Mouse (Mus musculus) neutrophil, adult 5-6 weeks (primary cell): ENCODE data around the gene Lrrc25. TPM values are rescaled to one million over a fixed set of nuclear protein-coding genes. Genes with fewer than 3 reads are reported as not detected.
"Not testable (repeated sequence)": the region's sequence is repeated elsewhere in the genome, so short reads cannot be mapped to it uniquely, and the experiment has no call there.

ENCODE experiments used
- ATAC-seq: fragments of 151-379, 151-347 bp; 2 replicates; pipeline ENCODE4 v1.8.0; 2017; ENCODE audit warnings: mild to moderate bottlenecking, moderate TSS enrichment; ENCODE audit not compliant: insufficient number of reproducible peaks, poor library complexity, low FRiP score, severe bottlenecking; ENCODE audit errors: extremely low read depth
- total RNA-seq: library from RNA; stranded (forward); fragments of 200-1000 nt; gene quantifications from 2 replicates; pipeline ENCODE4 v1.2.3, GENCODE M21; 2017

Gene Lrrc25
- 54.1 and 63.7 TPM in 2 replicates for total RNA-seq

DNA sequence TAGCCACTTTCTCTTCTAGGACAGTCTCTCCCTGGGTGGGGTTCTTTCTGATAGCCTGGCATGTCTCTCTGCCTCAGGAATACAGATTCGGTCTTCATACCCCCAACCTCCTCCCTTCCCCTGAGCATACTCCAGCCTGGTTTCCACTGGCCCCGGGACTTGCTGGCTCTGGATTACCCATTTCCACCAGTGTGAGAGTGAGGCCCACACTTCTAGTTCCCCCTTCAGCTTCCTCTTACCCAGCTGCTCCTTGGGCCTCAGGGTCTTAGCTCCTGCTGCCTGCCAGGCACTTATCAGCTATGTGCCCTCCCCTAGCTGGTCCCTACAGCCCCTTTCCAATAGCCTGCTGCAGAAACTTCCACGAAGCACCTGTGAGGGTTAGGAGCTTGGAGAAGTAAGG, at the start of gene Lrrc25:
Gene Lrrc25, plus strand, starts transcription at position 262 of the 400 bp plus-strand sequence.
- ATAC-seq, result no peak

DNA sequence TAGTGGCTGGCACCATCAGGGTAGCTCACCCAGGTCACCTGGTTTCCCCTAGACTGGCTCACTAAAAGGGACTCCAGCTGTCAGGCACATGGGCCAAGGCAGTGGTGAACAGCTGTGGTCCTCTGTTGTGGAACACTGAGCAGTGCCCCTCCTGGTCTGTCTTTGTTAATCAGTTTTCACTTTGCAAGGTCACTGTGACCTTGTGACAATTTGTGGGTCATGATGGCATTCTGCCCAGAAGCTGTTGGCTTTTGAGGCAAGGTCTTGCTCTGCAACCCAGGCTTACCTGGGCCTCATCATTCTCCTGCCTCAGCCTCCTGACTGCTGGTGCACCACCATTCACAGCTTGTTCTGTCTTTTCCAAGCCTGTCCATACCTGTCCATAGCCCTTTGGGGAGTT, 45.6 kb upstream of the Lrrc25 start:
- no peak for ATAC-seq

DNA sequence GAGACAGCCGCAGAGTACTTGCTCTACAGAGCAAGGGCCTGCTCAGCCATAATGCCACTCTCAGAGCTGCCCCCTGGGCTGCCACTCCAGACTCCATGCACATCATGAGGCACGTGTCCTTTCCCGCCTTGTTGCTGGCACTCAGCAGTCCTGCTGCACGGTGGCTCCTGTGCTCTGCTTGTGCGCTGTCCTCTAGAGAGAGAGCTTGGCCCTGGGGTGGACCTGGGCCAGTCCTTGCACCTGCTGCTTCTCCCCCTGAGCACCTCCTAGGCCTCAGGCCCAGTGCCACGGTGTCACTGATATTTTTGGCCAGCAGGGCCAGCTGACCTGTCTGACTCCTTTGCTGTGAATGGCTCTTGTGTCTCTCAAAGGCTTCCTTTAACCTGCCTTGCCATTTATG, 45.0 kb upstream of the Lrrc25 start:
- ATAC-seq, result no peak

DNA sequence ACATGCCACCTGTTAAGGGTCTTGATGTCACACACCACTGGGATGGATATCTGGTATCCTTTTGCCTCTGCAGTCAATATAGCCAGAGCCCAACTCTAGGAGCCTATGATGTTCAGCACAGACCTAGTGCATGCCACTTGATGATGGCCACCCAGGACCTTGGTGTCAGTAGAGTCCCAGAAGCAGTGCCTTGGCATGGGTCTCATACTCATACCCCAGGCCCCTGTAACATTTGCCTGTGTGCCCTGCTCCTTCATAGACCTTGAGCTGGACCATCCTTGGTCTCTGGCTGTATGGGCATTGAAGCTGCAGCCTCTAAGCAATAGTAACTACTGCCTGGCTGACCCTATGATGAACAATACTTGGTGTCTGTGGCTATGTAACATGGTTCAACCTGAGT, 41.7 kb upstream of the Lrrc25 start:
- ATAC-seq, result no peak

DNA sequence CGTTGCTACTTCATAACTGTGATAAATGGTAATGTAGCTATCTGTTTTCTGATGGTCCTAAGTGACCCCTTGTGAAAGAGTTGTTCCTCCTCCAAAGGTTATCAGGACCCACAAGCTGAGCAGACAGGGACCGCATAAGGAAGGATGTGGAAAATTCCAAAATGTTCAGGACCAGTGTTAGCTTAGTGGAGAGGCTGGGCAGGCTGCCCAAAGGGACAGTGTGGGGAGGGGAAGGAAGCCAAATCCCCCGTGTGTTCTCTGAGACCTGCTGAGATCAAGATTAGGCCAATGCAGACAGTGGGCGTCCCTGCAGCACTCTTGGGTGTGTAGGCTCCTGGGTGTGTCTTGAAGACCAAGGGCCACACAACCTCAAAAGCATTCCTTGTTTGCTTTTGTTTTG, 41.0 kb upstream of the Lrrc25 start:
- no peak for ATAC-seq

DNA sequence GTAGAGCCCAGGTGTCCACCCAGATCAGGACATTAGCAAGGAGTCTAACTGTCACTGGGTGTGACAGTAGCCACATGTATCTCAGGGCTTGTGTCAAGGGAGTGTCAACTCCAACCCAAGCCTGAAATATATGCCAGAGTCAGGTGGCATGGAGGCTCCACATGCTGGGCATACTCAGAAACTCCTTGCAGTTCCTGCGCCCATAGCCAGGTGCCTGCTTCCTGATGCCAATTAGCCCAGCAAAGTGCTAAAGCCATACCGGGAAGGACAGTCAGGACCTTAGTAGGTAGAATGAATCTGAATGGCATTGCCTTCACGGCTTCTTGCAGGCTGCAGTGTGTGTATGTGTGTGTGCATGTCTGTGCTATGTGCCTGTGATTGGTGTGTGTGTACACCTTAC, 38.7 kb upstream of the Lrrc25 start:
- no peak for ATAC-seq

DNA sequence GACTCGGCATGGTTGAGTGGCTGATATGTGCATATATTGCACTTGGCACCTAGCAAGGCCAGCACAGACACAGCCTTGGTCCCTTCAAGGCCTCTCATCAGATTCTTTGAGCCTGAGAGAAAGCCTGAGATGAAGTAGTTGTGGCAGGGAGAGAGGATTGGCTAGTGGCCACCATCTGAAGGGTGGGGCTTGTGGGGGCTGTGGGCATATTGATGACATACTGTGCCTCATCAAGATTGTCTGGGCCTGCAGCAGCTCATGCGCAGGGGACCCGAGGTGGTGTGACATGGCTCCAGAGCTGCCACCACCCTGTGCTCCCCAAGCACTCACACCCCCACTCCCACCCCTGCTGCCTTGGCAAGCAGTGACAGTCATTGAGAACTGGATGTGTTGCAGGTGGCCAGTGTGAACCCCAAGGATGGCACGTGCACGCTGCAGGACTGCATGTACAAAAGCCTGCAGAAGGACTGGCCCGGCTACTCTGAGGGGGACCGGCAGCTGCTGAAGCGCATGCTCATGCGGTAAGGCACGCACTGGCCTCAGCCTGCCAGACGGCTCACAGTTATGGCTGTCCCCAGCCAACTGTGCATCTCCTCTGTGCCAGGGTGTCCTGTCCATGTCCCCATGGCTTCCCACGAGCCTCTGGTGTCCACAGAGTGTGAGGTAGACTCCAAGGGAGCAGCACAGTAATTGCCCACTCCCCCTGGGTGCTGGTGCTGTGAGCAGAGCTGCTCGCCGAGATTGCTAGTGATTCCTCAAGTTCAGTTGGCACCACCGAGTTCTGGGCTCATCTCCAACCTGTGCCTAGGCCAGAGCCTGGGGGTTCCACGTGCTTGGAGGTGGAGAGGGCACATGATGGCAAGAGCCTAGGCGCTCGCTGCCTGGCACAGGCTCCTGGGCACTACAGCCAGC, 32.2 kb upstream of the Lrrc25 start:
- ATAC-seq, result no peak

DNA sequence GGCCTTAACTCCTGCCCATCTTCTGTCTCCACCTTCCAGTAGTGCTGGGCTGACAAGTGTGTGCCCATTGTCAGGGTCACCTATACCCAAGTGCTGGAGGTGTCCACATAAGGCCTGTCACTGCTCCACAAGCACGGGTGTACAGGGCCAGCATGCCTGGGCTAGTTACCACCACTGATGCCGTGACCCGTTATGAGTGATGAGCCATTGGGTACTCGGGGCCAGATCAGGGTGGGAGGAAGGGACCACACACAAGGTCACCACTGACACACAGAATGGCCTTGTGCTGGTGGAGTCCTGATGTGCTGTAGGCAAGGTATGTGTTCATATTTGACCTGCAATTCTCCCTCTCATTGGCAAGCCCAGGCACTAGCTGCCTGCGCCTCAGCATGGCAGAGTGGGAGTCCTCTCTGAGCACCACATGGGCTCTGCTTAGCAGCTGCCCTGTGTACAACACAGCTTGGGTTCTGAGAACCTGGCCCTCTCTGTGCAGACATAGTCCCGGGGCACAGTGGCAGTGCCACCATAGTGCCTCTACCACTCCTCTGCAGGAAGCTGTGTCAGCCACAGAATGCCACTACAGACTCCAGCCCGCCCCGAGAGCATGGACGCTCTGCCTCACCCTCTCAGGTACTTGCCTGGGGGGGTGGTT, 31.2 kb upstream of the Lrrc25 start:
- ATAC-seq, result no peak

DNA sequence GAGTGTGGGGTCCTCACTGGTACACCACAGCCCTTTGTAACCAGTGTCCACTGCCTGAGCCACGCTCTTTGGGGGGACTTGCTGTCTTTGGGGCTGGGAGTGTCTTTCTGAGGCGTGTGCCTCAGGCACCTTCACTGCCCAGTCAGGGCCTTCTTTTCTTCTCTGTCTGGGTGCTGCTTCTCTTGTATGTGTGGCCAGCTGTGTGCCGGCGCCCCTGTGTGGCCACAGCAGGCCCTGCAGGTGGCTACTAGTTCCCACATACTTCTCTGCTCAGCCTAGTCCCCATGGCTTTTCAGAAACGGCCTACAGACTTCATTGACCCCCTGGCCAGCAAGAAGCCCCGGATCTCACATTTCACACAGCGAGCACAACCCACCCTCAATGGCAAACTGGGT, 30.7 kb upstream of the Lrrc25 start:
- peak; percentile 73 for ATAC-seq

DNA sequence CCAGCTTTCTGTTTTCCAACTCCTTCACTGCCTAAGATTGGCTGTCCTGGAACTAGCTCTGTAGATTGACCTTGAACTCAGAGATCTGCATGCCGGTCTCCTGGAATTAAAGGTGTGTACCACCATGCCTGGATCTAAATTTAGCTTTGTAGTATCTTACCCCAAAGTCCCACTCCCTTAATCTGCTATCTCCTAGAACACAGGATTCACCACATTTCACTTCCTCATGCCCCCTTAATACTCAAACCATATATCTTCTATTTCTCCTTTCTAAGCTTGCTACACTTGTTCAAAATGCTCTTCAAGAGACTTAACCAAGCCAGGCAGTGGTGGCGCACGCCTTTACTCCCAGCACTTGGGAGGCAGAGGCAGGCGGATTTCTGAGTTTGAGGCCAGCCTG, 28.0 kb upstream of the Lrrc25 start:
- ATAC-seq, result not testable (repeated sequence)

DNA sequence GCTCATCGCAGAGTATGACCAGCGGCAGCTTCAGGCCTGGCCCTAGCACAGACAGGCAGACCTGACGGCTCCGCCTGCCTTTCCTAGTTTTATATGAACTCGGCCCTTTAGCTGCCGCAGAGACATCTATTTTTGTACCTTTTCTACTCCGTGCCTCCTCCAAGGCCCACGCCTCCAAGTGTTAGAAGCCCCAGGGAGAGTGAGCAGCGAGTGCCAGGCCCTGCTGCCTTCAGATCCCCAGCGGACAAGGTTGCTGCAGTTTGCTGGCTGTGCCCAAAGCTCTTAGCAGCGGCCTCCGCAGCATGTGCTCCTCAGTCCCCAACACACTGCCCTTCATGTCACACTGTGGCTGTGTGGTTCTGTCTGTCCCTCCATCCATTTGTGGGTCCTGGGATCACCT, 24.4 kb upstream of the Lrrc25 start:
- ATAC-seq, result no peak

DNA sequence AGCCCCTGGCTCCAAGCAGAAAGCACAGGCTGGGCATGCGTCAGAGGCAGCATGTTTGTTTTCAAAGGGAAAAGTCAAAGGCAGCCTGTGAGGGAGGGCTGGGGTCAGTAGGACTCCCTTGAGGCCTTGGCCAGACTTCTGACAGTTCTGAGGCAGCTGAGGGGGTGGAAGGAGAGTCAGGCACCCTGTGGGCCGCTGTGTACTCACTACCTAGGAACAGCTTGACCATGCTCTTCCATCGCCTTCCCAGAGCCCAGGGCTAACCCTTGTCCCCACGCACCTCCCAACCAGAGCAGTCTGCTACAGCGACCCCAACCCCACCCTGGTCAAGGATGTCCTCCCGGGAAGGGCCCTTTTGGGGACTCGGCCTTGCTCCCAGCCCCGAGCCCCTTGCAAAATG, 22.8 kb upstream of the Lrrc25 start:
- ATAC-seq, result no peak

DNA sequence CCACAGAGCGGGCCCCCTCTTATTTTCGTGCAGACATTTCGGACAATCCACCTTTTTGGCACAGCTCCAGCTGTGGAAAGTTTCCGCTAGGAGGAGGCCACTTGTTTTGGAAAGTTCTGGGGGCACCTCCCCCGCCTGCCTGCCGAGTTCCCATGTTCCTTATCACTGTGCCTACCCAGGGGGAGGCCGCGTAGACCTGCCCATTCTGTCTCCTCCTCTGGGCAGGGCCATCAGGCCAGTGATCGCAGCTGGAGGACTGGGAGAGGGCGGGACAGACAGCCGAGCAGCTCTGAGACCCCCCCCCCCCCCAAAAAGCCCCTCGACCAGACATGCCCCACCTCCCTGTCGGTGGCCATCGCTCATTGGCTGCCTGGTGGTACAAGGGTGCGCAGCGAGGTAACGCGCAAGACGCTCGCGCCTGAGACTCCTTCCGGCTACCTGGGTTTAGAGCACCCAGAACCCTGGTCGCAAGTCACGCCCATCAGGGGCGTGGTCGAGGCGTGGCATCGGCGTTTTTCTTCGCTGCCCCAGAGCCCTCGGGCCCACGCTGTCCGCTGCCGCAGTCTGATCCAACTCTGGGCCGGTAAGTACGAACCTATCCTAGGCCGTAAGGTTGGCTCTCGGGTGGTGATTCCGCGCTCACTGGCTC, 21.9 kb upstream of the Lrrc25 start, which contains the start of gene Isyna1:
Gene Isyna1, plus strand, starts transcription at position 413 of the 649 bp plus-strand sequence.
- ATAC-seq, result peak; percentile 84

DNA sequence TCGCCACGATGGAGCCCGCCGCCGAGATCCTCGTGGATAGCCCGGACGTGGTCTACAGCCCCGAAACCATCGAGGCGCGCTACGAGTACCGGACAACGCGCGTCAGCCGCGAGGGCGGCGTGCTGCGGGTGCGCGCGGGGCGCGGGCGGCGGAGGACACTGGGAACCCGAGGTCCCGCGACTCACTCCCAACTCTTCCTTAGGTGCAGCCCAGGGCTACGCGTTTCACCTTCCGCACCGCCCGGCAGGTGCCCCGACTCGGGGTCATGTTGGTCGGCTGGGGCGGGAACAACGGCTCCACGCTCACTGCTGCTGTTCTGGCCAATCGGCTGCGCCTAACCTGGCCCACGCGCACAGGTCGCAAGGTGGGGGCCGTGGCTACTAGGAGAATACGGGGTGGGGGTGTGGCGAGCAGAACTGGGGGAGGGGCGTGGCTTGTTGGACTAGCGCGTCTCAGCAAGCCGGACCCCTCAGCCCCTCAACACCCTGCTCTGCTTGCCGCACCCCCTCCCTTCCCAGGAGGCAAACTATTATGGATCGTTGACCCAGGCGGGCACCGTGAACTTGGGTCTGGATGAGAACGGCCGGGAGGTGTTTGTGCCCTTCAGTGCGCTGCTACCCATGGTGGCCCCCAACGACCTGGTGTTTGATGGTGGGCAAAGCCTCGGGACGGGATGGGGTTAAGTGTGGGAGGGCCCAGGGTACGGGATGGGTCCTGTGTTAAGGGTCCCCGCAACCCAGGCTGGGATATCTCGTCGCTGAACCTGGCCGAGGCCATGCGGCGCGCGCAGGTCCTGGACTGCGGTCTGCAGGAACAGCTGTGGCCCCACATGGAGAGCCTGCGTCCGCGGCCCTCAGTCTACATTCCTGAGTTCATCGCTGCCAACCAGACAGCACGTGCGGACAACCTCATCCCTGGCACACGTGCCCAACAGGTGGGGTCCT, 21.1 kb upstream of the Lrrc25 start:
- ATAC-seq, result peak; percentile 17; the same call in 1 of the 2 replicates

DNA sequence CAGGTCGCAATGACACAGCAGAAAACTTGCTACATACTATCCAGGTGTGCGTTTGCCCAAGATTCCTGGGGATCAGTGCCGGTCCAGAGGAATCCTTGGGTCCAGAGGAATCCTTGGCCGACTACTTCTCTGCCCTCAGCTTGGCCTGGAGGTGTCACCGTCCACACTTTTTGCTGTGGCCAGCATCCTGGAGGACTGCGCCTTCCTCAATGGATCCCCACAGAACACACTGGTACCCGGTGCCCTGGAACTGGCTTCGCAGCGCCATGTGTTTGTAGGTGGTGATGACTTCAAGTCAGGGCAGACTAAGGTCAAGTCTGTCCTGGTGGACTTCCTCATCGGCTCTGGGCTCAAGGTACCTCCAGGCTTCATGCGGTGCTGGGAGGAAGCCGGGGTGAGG, 20.1 kb upstream of the Lrrc25 start:
- ATAC-seq, result no peak

DNA sequence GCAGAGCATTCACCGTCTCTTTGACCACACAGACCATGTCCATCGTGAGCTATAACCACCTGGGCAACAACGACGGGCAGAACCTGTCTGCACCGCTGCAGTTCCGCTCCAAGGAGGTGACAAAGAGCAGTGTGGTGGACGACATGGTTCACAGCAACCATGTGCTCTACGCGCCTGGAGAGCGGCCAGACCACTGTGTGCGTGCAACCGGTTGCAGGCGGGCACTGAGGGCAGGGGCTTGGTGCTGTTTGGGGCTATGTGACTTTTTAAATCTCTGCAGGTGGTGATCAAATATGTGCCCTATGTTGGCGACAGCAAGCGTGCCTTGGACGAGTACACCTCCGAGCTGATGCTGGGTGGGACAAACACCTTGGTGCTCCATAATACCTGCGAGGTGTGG, 19.7 kb upstream of the Lrrc25 start:
- ATAC-seq, result no peak

DNA sequence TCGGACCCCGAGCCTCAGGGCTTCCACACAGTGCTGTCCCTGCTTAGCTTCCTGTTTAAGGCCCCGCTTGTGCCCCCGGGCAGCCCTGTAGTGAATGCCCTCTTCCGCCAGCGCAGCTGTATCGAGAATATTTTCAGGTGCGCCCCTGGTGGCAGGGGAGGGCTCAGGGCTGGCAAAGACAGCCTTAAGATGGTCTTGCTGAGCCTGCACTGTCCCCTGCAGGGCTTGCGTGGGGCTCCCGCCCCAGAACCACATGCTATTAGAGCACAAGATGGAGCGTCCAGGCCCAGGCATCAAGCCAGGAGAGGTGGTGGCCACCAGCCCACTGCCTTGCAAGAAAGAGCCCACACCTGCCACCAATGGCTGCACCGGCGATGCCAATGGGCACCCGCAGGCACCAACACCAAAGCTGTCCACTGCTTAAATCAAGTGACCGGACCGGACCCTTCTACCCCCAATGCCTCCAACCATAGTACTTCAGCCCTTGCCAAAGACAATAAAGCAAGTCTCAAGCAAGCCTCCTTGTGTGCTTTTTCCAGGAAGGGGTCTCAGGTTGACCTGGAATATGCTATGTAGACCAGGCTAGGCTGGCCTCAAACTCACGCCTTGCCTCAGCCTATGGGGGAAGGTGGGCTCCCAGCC, 19.1 kb upstream of the Lrrc25 start:
- no peak for ATAC-seq
